Mouse (Mus musculus) small intestine, adult 2 months (tissue): ENCODE data around the gene Vwa1.

ENCODE experiments used
- CTCF ChIP-seq: fragments of 200-500 bp; IDR thresholded peaks from 2 replicates; pipeline ENCODE4 v1.5.1; 2012; ENCODE audit warnings: low read depth, mild to moderate bottlenecking, control low read depth, inconsistent platforms, low read length, moderate library complexity, mixed read lengths; ENCODE audit not compliant: insufficient replicate concordance, insufficient read length; ENCODE audit errors: extremely low read depth
- POLR2A ChIP-seq: fragments of 200-500 bp; IDR thresholded peaks from 2 replicates; pipeline ENCODE4 v1.6.1; 2012; ENCODE audit warnings: low read depth, mild to moderate bottlenecking, control low read depth, inconsistent platforms, low read length, moderate library complexity

DNA sequence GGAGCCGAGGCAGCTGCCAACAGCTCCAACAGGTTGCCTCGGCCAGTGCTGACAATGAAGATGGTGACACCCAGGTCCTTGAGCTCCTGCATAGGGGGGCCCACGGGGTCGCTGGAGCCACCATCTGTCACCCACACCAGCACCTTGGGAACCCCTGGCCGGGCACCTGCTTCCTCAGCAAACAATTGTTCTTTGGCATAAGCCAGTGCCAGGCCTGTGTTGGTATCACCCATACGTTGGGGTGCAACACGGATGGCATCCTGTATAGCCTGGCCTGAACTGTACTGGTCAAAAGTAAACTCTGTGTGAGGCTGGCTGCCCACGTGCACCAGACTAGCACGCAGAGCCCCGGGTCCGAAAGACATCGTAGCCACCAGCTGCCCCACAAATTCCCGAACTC, 1.7 kb downstream of the Vwa1 start:
- no peak for TF ChIP-seq CTCF
- 0 out of 2 replicates have a peak, but pooled peaks have one; percentile 10 for TF ChIP-seq POLR2A
